Mouse (Mus musculus): Measurements from ENCODE around the gene Dnaaf1.
A peak's percentile ranks its signal among the peaks of the same experiment; 100 is the strongest.

The Dnaaf1 gene

GRCm38 (mm10) chr8:119574437-119575365, at the start of gene Dnaaf1, which contains the start of gene Hsdl1:
TSS of gene Dnaaf1 (plus strand) at chr8:119575235.
TSS of gene Hsdl1 (minus strand) at chr8:119575183.
- DNase-seq (ENCODE audit: low read depth, low spot score), result peak; percentile 97

GRCm38 (mm10) chr8:119528762-119529161, 46.3 kb upstream of the Dnaaf1 start:
- no peak for DNase-seq (ENCODE audit: low read depth, low spot score)

- no peak for DNase-seq (ENCODE audit: low read depth, low spot score)
Measured at GRCm38 (mm10) chr8:119530937-119531336, 44.1 kb upstream of the Dnaaf1 start.

- DNase-seq (ENCODE audit: low read depth, low spot score), result no peak
Measured at GRCm38 (mm10) chr8:119531397-119531796, 43.6 kb upstream of the Dnaaf1 start.

GRCm38 (mm10) chr8:119531973-119532372, 43.1 kb upstream of the Dnaaf1 start:
- DNase-seq (ENCODE audit: low read depth, low spot score), result no peak

- no peak for DNase-seq (ENCODE audit: low read depth, low spot score)
Measured at GRCm38 (mm10) chr8:119544606-119545005, 30.4 kb upstream of the Dnaaf1 start.

- peak; percentile 55 for DNase-seq (ENCODE audit: low read depth, low spot score)
Measured at GRCm38 (mm10) chr8:119545180-119545579, 29.9 kb upstream of the Dnaaf1 start.

- peak; percentile 45 for DNase-seq (ENCODE audit: low read depth, low spot score)
Measured at GRCm38 (mm10) chr8:119545791-119546190, 29.2 kb upstream of the Dnaaf1 start.

GRCm38 (mm10) chr8:119547019-119547691, 27.9 kb upstream of the Dnaaf1 start:
- peak; percentile 61 for DNase-seq (ENCODE audit: low read depth, low spot score)

GRCm38 (mm10) chr8:119548560-119549113, 26.4 kb upstream of the Dnaaf1 start:
- peak; percentile 19 for DNase-seq (ENCODE audit: low read depth, low spot score)

GRCm38 (mm10) chr8:119552967-119553366, 22.1 kb upstream of the Dnaaf1 start:
- no peak for DNase-seq (ENCODE audit: low read depth, low spot score)

GRCm38 (mm10) chr8:119555861-119556260, 19.2 kb upstream of the Dnaaf1 start:
- DNase-seq (ENCODE audit: low read depth, low spot score), result no peak

- DNase-seq (ENCODE audit: low read depth, low spot score), result no peak
Measured at GRCm38 (mm10) chr8:119557132-119557531, 17.9 kb upstream of the Dnaaf1 start.

GRCm38 (mm10) chr8:119557821-119558602, 17.0 kb upstream of the Dnaaf1 start:
- DNase-seq (ENCODE audit: low read depth, low spot score), result peak; percentile 93

GRCm38 (mm10) chr8:119558603-119559401, 16.2 kb upstream of the Dnaaf1 start, which contains the start of gene Mbtps1:
TSS of gene Mbtps1 (minus strand) at chr8:119558735.
- peak; percentile 99 for DNase-seq (ENCODE audit: low read depth, low spot score)

GRCm38 (mm10) chr8:119559402-119559720, 15.7 kb upstream of the Dnaaf1 start:
- DNase-seq (ENCODE audit: low read depth, low spot score), result no peak

- no peak for DNase-seq (ENCODE audit: low read depth, low spot score)
Measured at GRCm38 (mm10) chr8:119563849-119564251, 11.2 kb upstream of the Dnaaf1 start.

GRCm38 (mm10) chr8:119566367-119566766, 8.7 kb upstream of the Dnaaf1 start:
- DNase-seq (ENCODE audit: low read depth, low spot score), result no peak

GRCm38 (mm10) chr8:119568251-119568650, 6.8 kb upstream of the Dnaaf1 start:
- DNase-seq (ENCODE audit: low read depth, low spot score), result no peak

- DNase-seq (ENCODE audit: low read depth, low spot score), result peak; percentile 41
Measured at GRCm38 (mm10) chr8:119568951-119569350, 6.1 kb upstream of the Dnaaf1 start.

- DNase-seq (ENCODE audit: low read depth, low spot score), result peak; percentile 82
Measured at GRCm38 (mm10) chr8:119569881-119570280, 5.2 kb upstream of the Dnaaf1 start.

Measured in CD4-positive, CD25-positive, alpha-beta regulatory T cell, adult 2 months (primary cell).